Mouse (Mus musculus) bone marrow macrophage, adult 2 months (primary cell): ENCODE results near the gene Fam110c.

Experiments used
- CTCF ChIP-seq: IDR thresholded peaks from 2 replicates; pipeline ENCODE4 v1.5.1; 2012; ENCODE audit warnings: low read depth, mild to moderate bottlenecking, low read length, moderate library complexity
- POLR2A ChIP-seq: IDR thresholded peaks from 2 replicates; pipeline ENCODE4 v1.6.1; 2012; ENCODE audit warnings: mild to moderate bottlenecking, low read depth, low read length, borderline replicate concordance

- TF ChIP-seq CTCF = no peak
- no peak for TF ChIP-seq POLR2A
Measured at GRCm38 (mm10) chr12:31087060-31087459, 13.4 kb downstream of the Fam110c start.
